Mouse (Mus musculus) forebrain, embryonic 11.5 days (tissue): ENCODE data around the gene Mettl16. TPM values are rescaled to one million over a fixed set of nuclear protein-coding genes. Genes with fewer than 3 reads are reported as not detected.
A peak's percentile ranks its signal among the peaks of the same experiment; 100 is the strongest.

Source experiments
- ATAC-seq: fragments of 200-750 bp; cut with Nextera tagmentation; replicated peaks from 2 replicates; pipeline ENCODE4 v1.8.0; 2017; ENCODE audit warnings: moderate TSS enrichment; ENCODE audit not compliant: low FRiP score
- DNase-seq: peaks from one replicate; pipeline ENCODE4 v3.0.0-alpha.2; 2017; ENCODE audit warnings: low spot score
- H3K27ac ChIP-seq: fragments of 300-500 bp; sonication (generic); 2 replicates; pipeline ENCODE4 v1.5.1; 2014; ENCODE audit warnings: low read depth, low read length
- H3K27me3 ChIP-seq: fragments of 300-500 bp; sonication (generic); 2 replicates; pipeline ENCODE4 v1.6.1; 2014; ENCODE audit warnings: mild to moderate bottlenecking, low read length, mixed read lengths; ENCODE audit not compliant: control insufficient read depth, insufficient read depth
- H3K36me3 ChIP-seq: fragments of 300-500 bp; sonication (generic); 2 replicates; pipeline ENCODE4 v1.6.1; 2014; ENCODE audit warnings: mild to moderate bottlenecking, low read length, moderate library complexity, mixed read lengths; ENCODE audit not compliant: control insufficient read depth, insufficient read depth
- H3K4me1 ChIP-seq: fragments of 300-500 bp; sonication (generic); replicated peaks from 2 replicates; pipeline ENCODE4 v1.6.1; 2014; ENCODE audit warnings: low read length, mixed read lengths; ENCODE audit not compliant: control insufficient read depth, insufficient read depth
- H3K4me2 ChIP-seq: fragments of 300-500 bp; sonication (generic); 2 replicates; pipeline ENCODE4 v1.6.1; 2014; ENCODE audit warnings: low read depth, mild to moderate bottlenecking, low read length, moderate library complexity, mixed read lengths; ENCODE audit not compliant: severe bottlenecking
- H3K4me3 ChIP-seq: fragments of 300-500 bp; sonication (generic); 2 replicates; pipeline ENCODE4 v1.5.1; 2014; ENCODE audit warnings: low read depth, low read length
- H3K9ac ChIP-seq: fragments of 300-500 bp; sonication (generic); 2 replicates; pipeline ENCODE4 v1.6.1; 2014; ENCODE audit warnings: low read length
- H3K9me3 ChIP-seq: fragments of 300-500 bp; sonication (generic); 2 replicates; pipeline ENCODE4 v1.6.1; 2016; ENCODE audit warnings: low read length, mixed read lengths; ENCODE audit not compliant: control insufficient read depth
- WGBS: fragments of 180-500 bp; shearing (Covaris S2); extraction: QIAGEN DNeasy Blood & Tissue Kit; methylation state at CpG from one replicate; pipeline ENCODE4 v1.1.7; 2014; 5-methylcytosine and 5-hydroxymethylcytosine counted together
- polyA plus RNA-seq: library from polyadenylated mRNA; unstranded; fragments of >200 nt; fragmentation: Nextera tagmentation; extraction: Ambion mirVana; gene quantifications from 2 replicates; pipeline ENCODE4 v1.2.1, GENCODE M21; 2014

Gene Mettl16
- polyA plus RNA-seq, 1 experiment from 2014 or later: 53.3 TPM

- Histone ChIP-seq H3K27ac (no peak overlapping the region), H3K4me1 (peaks cover 5% of the 10 kb centered on the region; the same call in 1 of the 2 replicates), H3K9ac (no peak overlapping the region), H3K4me2 (no peak overlapping the region), H3K36me3 (no peaks in the 10 kb centered on the region; the same call in 1 of the 2 replicates), H3K9me3 (no peaks in the 10 kb centered on the region), H3K27me3 (no peaks in the 10 kb centered on the region), H3K4me3 (no peak overlapping the region)
- ATAC-seq (no peak), DNase-seq (no peak)
- 86% methylated on average over 9 of the region's 9 CpGs for WGBS
These were observed 70.7 kb downstream of the Mettl16 start for GRCm38 (mm10) chr11:74841366-74841765.

- Histone ChIP-seq H3K4me1 (peaks cover 5% of the 10 kb centered on the region; the same call in 1 of the 2 replicates), H3K9me3 (no peaks in the 10 kb centered on the region), H3K27ac (no peak overlapping the region), H3K27me3 (no peaks in the 10 kb centered on the region), H3K4me3 (no peak overlapping the region), H3K36me3 (no peaks in the 10 kb centered on the region; the same call in 1 of the 2 replicates), H3K9ac (no peak overlapping the region), H3K4me2 (no peak overlapping the region)
- ATAC-seq (no peak), DNase-seq (no peak)
- 85% methylated on average over 13 of the region's 13 CpGs for WGBS
These were observed 71.4 kb downstream of the Mettl16 start for GRCm38 (mm10) chr11:74842045-74842444.

- DNase-seq (peak; percentile 49), ATAC-seq (no peak)
- no peak overlapping the region for H3K4me2 ChIP-seq
- no peaks in the 10 kb centered on the region; the same call in 1 of the 2 replicates for H3K36me3 ChIP-seq
- H3K27me3 ChIP-seq: no peaks in the 10 kb centered on the region
- 90% methylated on average over 22 of the region's 22 CpGs for WGBS
- H3K4me3 ChIP-seq: no peak overlapping the region
- H3K9me3 ChIP-seq: no peaks in the 10 kb centered on the region
- H3K4me1 ChIP-seq: no peaks in the 10 kb centered on the region; the same call in 1 of the 2 replicates
- no peak overlapping the region for H3K27ac ChIP-seq
- no peak overlapping the region for H3K9ac ChIP-seq
These were observed 72.2 kb downstream of the Mettl16 start for GRCm38 (mm10) chr11:74842656-74843434.

- DNase-seq: peak; percentile 51
- ATAC-seq: no peak
- no peak overlapping the region for H3K4me3 ChIP-seq
- no peaks in the 10 kb centered on the region; the same call in 1 of the 2 replicates for H3K36me3 ChIP-seq
- no peak overlapping the region for H3K27ac ChIP-seq
- H3K27me3 ChIP-seq: no peaks in the 10 kb centered on the region
- 89% methylated on average over 2 of the region's 2 CpGs for WGBS
- H3K9ac ChIP-seq: no peak overlapping the region
- no peaks in the 10 kb centered on the region for H3K9me3 ChIP-seq
- no peaks in the 10 kb centered on the region; the same call in 1 of the 2 replicates for H3K4me1 ChIP-seq
- no peak overlapping the region for H3K4me2 ChIP-seq
These were observed 72.7 kb downstream of the Mettl16 start for GRCm38 (mm10) chr11:74843435-74843714.

- Histone ChIP-seq H3K27ac (no peak overlapping the region), H3K4me3 (no peak overlapping the region), H3K9me3 (no peaks in the 10 kb centered on the region), H3K4me1 (no peaks in the 10 kb centered on the region; the same call in 1 of the 2 replicates), H3K27me3 (no peaks in the 10 kb centered on the region), H3K4me2 (no peak overlapping the region), H3K36me3 (no peaks in the 10 kb centered on the region; the same call in 1 of the 2 replicates), H3K9ac (no peak overlapping the region)
- no peak for DNase-seq
- WGBS: 64% methylated on average over 5 of the region's 5 CpGs
- ATAC-seq: no peak
These were observed 73.1 kb downstream of the Mettl16 start for GRCm38 (mm10) chr11:74843761-74844160.

GRCm38 (mm10) chr11:74845784-74846183 is 75.2 kb downstream of the Mettl16 start:
- no peak for ATAC-seq
- 77% methylated on average over 3 of the region's 3 CpGs for WGBS

GRCm38 (mm10) chr11:74847919-74848521 is 77.4 kb downstream of the Mettl16 start:
- Histone ChIP-seq H3K27me3 (no peaks in the 10 kb centered on the region), H3K9me3 (no peaks in the 10 kb centered on the region), H3K4me1 (no peaks in the 10 kb centered on the region), H3K4me3 (no peak overlapping the region), H3K27ac (no peak overlapping the region; the same call in 1 of the 2 replicates), H3K9ac (no peak overlapping the region), H3K36me3 (no peaks in the 10 kb centered on the region; the same call in 1 of the 2 replicates), H3K4me2 (no peak overlapping the region)
- ATAC-seq (peak; percentile 69), DNase-seq (peak; percentile 79)
- WGBS: 2% methylated on average over 13 of the region's 13 CpGs

More at GRCm38 (mm10) chr11:74845784-74846183, 75.2 kb downstream of the Mettl16 start:
- Histone ChIP-seq H3K4me2 (no peak overlapping the region), H3K9ac (no peak overlapping the region), H3K36me3 (no peaks in the 10 kb centered on the region; the same call in 1 of the 2 replicates), H3K4me1 (no peaks in the 10 kb centered on the region), H3K27ac (no peak overlapping the region), H3K9me3 (no peaks in the 10 kb centered on the region), H3K27me3 (no peaks in the 10 kb centered on the region), H3K4me3 (no peak overlapping the region)
- DNase-seq: no peak

GRCm38 (mm10) chr11:74850998-74851661 is 80.5 kb downstream of the Mettl16 start:
- DNase-seq (no peak), ATAC-seq (no peak)

More at GRCm38 (mm10) chr11:74850998-74851661, 80.5 kb downstream of the Mettl16 start:
- Histone ChIP-seq H3K9me3 (no peaks in the 10 kb centered on the region), H3K27ac (no peak overlapping the region), H3K27me3 (no peaks in the 10 kb centered on the region), H3K4me3 (no peak overlapping the region), H3K36me3 (no peaks in the 10 kb centered on the region), H3K9ac (no peak overlapping the region), H3K4me1 (no peaks in the 10 kb centered on the region), H3K4me2 (no peak overlapping the region)
- 86% methylated on average over 14 of the region's 14 CpGs for WGBS
